Mouse (Mus musculus): Measurements from ENCODE around the gene Med23. TPM values are rescaled to one million over a fixed set of nuclear protein-coding genes. Genes with fewer than 3 reads are reported as not detected.

The Med23 gene
- polyA plus RNA-seq, 1 experiment from 2014 or later = 16.1 TPM

DNA sequence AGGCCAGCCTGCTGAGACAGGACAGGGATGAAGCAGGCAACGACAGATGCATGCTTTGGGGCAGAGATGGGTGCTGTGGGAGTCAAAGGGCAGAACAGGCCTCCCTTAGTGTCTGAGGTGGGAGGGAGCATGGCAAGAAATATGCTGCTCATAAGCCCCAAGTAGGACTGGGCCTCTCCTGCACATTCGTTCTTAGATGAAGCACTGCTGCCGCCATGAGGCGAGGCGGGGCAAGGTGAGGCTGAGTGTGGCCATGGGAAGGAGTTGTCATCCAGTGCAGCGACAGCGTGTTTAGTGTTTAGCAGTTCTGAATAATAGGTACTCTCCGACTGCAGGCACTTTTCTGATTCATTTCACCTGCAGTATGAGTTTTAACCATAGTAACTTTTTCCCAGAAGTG, 26.1 kb downstream of the Med23 start:
- peaks cover 33% of the 10 kb centered on the region for H3K36me3 ChIP-seq
- no peak overlapping the region for H3K4me2 ChIP-seq (replicated peaks)
- ATAC-seq = 0 out of 2 replicates have a peak, but pooled peaks have one; percentile 20
- no peak overlapping the region for H3K9ac ChIP-seq
- no peaks in the 10 kb centered on the region for H3K27me3 ChIP-seq (replicated peaks)
- no peak overlapping the region for H3K4me3 ChIP-seq (replicated peaks)
- 73% methylated on average over 8 of the region's 8 CpGs for WGBS
- H3K4me1 ChIP-seq (replicated peaks) = no peaks in the 10 kb centered on the region
- H3K9me3 ChIP-seq = no peaks in the 10 kb centered on the region
- H3K27ac ChIP-seq = no peak overlapping the region

DNA sequence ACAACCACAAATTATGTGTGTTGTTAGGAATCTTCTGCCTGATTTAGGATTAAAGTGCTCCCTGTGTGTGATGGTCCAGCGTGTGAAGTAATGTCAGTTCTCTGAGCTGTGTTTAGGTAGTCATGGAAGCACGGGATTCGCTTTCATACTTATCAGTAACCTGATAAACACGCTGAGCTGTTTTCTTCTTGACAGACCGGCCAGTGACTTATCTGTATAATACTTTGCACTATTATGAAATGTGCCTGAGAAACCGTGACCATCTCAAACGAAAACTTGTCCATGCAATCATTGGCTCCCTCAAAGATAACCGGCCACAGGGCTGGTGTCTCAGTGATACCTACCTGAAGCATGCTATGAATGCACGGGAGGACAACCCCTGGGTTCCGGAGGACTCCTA, 35.8 kb downstream of the Med23 start:
- H3K9me3 ChIP-seq = no peaks in the 10 kb centered on the region
- H3K27ac ChIP-seq = no peak overlapping the region
- no peak; the same call in 1 of the 2 replicates for ATAC-seq
- H3K27me3 ChIP-seq (replicated peaks) = no peaks in the 10 kb centered on the region
- no peak overlapping the region for H3K4me2 ChIP-seq (replicated peaks)
- H3K4me1 ChIP-seq (replicated peaks) = no peaks in the 10 kb centered on the region
- H3K4me3 ChIP-seq (replicated peaks) = no peak overlapping the region
- no peak overlapping the region for H3K9ac ChIP-seq
- 82% methylated on average over 10 of the region's 10 CpGs for WGBS
- peaks cover 42% of the 10 kb centered on the region for H3K36me3 ChIP-seq

DNA sequence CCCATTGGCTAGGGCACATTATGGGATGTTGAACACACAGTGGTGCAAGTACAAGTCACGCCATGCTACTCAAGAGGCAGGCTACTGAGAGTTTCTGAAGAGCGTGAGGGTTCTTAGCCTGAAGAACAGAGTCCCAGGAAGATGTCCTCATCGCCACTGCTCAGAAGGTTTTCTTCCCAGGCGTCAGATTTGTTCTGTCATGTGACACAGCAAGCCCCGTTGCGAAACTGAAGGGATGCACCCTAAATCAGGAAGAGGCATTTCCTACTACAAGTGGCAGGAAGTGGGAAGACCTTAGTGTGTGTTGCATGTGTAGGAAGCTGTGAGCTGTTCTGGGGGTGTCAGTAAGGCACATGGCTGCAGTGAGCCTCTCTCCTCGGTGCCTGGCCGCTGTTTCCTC, 41.4 kb downstream of the Med23 start:
- H3K27ac ChIP-seq = no peak overlapping the region
- H3K4me1 ChIP-seq (replicated peaks) = no peaks in the 10 kb centered on the region
- WGBS = 83% methylated on average over 8 of the region's 8 CpGs
- H3K9ac ChIP-seq = no peak overlapping the region
- ATAC-seq = no peak
- H3K27me3 ChIP-seq (replicated peaks) = no peaks in the 10 kb centered on the region
- peaks cover 35% of the 10 kb centered on the region for H3K36me3 ChIP-seq
- H3K9me3 ChIP-seq = no peaks in the 10 kb centered on the region
- H3K4me2 ChIP-seq (replicated peaks) = no peak overlapping the region
- H3K4me3 ChIP-seq (replicated peaks) = no peak overlapping the region

DNA sequence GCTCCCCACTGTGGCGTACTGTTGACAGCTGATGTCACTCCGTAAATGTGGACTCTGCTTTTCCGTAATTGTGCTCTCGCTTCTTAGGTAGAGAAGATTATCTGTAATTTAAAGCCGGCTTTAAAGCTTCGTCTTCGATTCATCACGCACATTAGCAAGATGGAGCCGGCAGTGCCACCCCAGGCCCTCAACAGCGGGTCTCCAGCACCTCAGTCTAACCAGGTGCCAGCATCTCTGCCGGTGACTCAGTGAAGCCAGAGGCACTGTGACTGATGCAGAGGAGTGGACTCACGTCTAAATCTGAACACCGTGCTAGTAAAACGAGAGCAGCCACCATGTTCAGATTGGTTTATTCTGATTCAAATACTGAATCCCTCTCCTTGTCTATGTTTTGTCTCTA, 42.8 kb downstream of the Med23 start:
- Histone ChIP-seq H3K9me3 (no peaks in the 10 kb centered on the region), H3K4me1 (replicated peaks) (no peaks in the 10 kb centered on the region), H3K27ac (no peak overlapping the region), H3K36me3 (peaks cover 29% of the 10 kb centered on the region), H3K4me2 (replicated peaks) (no peak overlapping the region), H3K9ac (no peak overlapping the region), H3K4me3 (replicated peaks) (no peak overlapping the region), H3K27me3 (replicated peaks) (no peaks in the 10 kb centered on the region)
- WGBS = 94% methylated on average over 14 of the region's 14 CpGs
- ATAC-seq = no peak

DNA sequence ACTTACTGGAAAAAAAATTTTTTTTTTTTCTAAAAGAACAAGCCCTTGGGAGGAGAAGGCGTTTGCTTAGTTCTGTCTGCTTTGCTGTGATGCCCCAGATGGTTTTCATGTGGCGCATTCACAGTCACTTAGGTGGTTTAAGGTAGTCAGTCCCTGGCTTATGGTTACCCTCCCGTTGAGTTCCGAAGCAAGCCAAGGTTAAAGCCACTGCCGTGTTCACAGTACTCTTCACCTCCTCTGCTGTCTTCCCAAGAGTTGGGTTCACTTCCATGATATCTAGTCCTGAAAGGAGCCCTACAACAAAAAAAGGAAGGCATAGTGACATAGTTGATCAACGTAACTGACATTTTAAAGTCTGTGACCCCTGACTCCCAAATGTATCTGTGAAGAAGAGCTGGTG, 45.7 kb downstream of the Med23 start:
- Histone ChIP-seq H3K27me3 (replicated peaks) (no peaks in the 10 kb centered on the region), H3K36me3 (peaks cover 7% of the 10 kb centered on the region), H3K9ac (no peak overlapping the region), H3K9me3 (no peaks in the 10 kb centered on the region), H3K4me3 (replicated peaks) (no peak overlapping the region), H3K4me2 (replicated peaks) (no peak overlapping the region), H3K4me1 (replicated peaks) (no peaks in the 10 kb centered on the region), H3K27ac (no peak overlapping the region)
- no peak for ATAC-seq
- WGBS = 90% methylated on average over 6 of the region's 6 CpGs

DNA sequence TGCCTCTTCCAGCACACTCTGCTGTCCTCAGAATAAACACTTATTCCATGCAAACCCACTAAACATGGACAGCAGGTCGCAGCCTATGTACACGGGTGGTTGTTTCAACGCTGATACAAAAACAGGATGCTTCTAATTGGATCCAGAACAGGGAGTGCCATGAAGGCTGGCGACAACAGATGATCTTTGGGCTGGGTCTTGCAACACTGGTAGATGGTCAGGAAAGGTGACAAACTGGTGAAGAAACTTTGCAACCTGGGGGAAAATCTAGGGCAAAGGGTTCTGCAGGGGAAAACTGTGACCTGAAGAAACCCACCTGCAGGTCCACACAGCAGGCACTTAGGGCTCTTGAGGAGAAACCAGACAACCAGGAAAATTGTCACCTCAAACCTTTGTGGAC, 53.2 kb downstream of the Med23 start:
- no peak overlapping the region for H3K4me2 ChIP-seq (replicated peaks)
- no peaks in the 10 kb centered on the region for H3K27me3 ChIP-seq (replicated peaks)
- no peaks in the 10 kb centered on the region for H3K9me3 ChIP-seq
- H3K27ac ChIP-seq = no peak overlapping the region
- no peak overlapping the region for H3K4me3 ChIP-seq (replicated peaks)
- 70% methylated on average over 4 of the region's 4 CpGs for WGBS
- ATAC-seq = no peak
- no peak overlapping the region for H3K9ac ChIP-seq
- H3K4me1 ChIP-seq (replicated peaks) = peaks cover under 1% of the 10 kb centered on the region; the same call in 1 of the 2 replicates
- no peaks in the 10 kb centered on the region for H3K36me3 ChIP-seq

DNA sequence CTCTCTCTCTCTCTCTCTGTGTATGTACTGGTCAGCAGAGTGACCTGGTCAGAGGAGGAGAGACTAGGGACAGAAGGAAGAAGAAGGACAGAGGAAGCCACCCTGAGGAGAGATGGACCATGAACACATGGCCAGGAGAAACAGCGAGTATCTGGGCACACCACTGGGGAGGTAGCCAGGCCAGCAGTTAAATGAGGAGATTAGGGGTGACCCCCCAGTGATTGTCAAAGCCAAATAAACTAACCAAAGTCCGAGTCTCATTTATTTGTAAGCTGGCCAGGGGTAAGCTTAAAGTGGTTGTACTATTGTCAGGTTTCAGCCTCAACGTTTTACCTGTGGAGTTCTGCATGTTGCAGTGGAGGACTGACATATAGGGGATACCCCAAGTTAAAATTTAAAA, 54.5 kb downstream of the Med23 start:
- Histone ChIP-seq H3K27me3 (replicated peaks) (no peaks in the 10 kb centered on the region), H3K9ac (no peak overlapping the region), H3K4me1 (replicated peaks) (peaks cover 4% of the 10 kb centered on the region; the same call in 1 of the 2 replicates), H3K9me3 (no peaks in the 10 kb centered on the region), H3K27ac (no peak overlapping the region), H3K36me3 (no peaks in the 10 kb centered on the region), H3K4me2 (replicated peaks) (no peak overlapping the region), H3K4me3 (replicated peaks) (no peak overlapping the region)
- 81% methylated on average over 3 of the region's 3 CpGs for WGBS
- no peak for ATAC-seq

DNA sequence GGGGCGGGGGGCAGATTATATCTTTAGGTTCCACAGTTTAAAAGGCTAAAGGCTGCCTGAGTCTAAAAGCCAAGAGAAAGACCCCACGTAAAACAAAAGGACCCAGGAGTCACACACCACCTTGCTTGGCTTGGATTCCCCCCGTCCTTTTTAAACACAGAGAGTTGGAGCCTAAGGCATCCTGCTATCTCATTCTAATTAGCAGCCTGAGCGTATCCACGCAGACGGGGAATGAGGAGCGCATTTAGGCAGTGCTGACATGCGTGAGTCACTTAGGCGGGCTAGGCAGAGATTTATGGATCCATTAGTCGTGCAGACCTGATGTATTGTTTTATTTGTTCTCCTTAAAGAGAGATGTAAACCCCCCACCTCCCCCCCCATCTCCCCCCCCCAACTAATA, 56.6 kb downstream of the Med23 start:
- H3K36me3 ChIP-seq = no peaks in the 10 kb centered on the region
- no peak overlapping the region for H3K27ac ChIP-seq
- no peak for ATAC-seq
- no peak overlapping the region for H3K9ac ChIP-seq
- H3K4me2 ChIP-seq (replicated peaks) = no peak overlapping the region
- H3K27me3 ChIP-seq (replicated peaks) = no peaks in the 10 kb centered on the region
- WGBS = 27% methylated on average over 10 of the region's 10 CpGs
- no peaks in the 10 kb centered on the region for H3K9me3 ChIP-seq
- peaks cover 4% of the 10 kb centered on the region; the same call in 1 of the 2 replicates for H3K4me1 ChIP-seq (replicated peaks)
- no peak overlapping the region for H3K4me3 ChIP-seq (replicated peaks)

DNA sequence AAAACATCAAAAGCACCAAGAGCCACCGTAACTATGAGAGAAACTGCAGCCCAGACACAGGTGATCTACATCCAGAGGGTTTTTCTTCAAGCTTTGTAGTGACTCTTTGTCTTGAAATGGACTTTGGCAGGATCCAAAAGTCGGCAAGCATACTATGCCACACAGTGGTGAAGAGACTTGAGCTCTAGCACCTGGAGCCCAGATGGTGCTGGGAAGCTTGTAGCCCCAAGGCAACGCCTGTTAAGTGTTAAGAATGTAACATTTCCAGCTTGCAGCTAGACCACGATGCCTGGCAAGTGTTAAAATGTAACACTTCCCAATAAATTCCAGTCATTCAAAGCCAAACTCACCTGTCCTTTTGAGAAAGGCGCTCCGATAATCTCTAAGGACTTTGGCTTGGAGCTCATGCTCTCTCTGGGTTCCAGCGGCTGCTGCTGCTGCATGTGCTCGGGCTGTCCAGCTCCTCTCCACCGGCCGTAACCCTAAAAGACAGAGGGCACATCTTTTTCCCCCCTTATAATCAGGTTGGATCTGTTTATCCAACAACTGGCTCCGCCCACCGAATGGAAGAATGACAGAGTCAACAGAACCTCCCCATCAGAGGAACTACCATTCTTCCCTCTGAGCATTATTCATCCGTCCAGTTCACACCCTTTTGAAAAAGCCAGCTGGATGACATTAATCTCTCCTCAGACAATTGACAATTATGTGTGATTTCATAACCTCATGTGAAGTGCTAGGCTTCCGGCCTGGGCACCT, 57.4 kb downstream of the Med23 start, which contains the start of gene Arg1:
Arg1 (minus strand) TSS at position 523 of the 759 bp plus-strand sequence.
- WGBS = 19% methylated on average over 14 of the region's 14 CpGs
- H3K9me3 ChIP-seq = no peaks in the 10 kb centered on the region
- H3K36me3 ChIP-seq = no peaks in the 10 kb centered on the region
- H3K27me3 ChIP-seq (replicated peaks) = no peaks in the 10 kb centered on the region
- peak within 1 kb of the TSS; percentile 48 for H3K4me2 ChIP-seq (replicated peaks)
- H3K27ac ChIP-seq = 0 out of 2 replicates have a peak within 1 kb of the TSS, but pooled peaks have one; percentile 17
- ATAC-seq = peak; percentile 78
- peaks cover 4% of the 10 kb centered on the region; the same call in 1 of the 2 replicates for H3K4me1 ChIP-seq (replicated peaks)
- H3K9ac ChIP-seq = no peak within 1 kb of the TSS
- no peak within 1 kb of the TSS for H3K4me3 ChIP-seq (replicated peaks)

DNA sequence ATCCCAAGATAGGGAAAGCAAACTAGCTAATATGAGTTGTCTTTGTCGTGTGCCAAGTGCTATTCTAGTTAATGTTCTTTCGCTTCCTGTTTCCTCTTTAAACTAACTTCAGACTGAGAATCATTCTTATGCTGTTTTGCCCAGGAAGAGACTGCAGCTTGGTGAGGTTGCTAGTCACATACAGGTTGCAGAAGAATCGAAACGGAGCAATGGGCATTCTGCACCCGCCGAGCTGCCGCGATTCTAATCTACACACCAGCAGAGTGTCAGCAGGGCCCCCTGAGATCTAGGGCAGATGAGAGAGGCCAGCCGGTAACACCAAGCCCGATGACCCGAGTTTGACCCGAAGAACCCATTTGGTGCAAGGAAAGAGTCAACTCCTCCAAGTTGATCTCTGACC, 58.3 kb downstream of the Med23 start:
- WGBS = 4% methylated on average over 12 of the region's 12 CpGs
- peak; percentile 18; the same call in 1 of the 2 replicates for ATAC-seq
- Histone ChIP-seq H3K4me1 (replicated peaks) (peaks cover 4% of the 10 kb centered on the region; the same call in 1 of the 2 replicates), H3K4me3 (replicated peaks) (no peak overlapping the region), H3K27ac (0 out of 2 replicates have a peak overlapping the region, but pooled peaks have one; percentile 17), H3K36me3 (no peaks in the 10 kb centered on the region), H3K9ac (no peak overlapping the region), H3K27me3 (replicated peaks) (no peaks in the 10 kb centered on the region), H3K9me3 (no peaks in the 10 kb centered on the region), H3K4me2 (replicated peaks) (peak overlapping the region; percentile 48)

DNA sequence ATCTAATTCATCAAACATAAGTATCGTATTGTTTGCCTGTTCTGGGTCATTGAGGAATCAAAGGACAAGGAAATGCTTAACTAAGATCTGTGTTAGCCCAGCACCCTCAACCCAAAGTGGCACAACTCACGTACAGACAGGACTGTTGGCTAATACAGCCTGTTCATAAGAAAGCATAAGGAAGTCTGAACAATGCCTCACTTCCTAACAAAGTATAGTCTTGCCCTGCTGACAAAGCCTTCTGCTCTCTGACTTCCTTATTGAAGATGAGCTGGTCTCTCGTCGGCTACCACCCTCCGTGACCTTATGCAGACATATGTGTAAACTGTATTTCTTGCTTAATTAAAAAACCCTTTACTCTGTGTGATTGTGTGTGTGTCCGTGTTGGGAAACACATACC, 60.4 kb downstream of the Med23 start:
- Histone ChIP-seq H3K9me3 (no peaks in the 10 kb centered on the region), H3K4me3 (replicated peaks) (no peak overlapping the region), H3K4me2 (replicated peaks) (no peak overlapping the region), H3K9ac (no peak overlapping the region), H3K36me3 (no peaks in the 10 kb centered on the region), H3K4me1 (replicated peaks) (peaks cover 4% of the 10 kb centered on the region; the same call in 1 of the 2 replicates), H3K27ac (no peak overlapping the region), H3K27me3 (replicated peaks) (no peaks in the 10 kb centered on the region)
- ATAC-seq = no peak
- 70% methylated on average over 6 of the region's 6 CpGs for WGBS

DNA sequence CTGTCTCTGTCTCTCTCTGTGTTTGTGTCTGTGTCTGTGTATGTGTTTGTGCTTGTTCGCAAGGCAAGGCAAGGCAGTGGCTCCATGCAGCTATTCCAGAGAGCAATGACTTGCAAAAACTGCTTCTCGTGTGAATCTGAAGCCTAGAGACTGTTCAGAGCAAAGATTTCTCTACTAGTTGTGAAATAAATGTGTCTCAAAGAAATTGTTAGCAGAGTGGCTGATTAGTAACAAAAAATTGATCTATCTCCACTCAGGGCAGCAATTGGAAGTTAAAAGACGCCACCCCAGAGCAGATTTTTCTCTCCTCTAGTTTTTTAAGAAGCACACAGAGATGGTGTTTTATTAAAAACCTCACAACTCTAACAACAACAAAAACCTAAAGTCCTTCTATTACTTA, 78.1 kb downstream of the Med23 start:
- Histone ChIP-seq H3K36me3 (no peaks in the 10 kb centered on the region), H3K4me3 (replicated peaks) (no peak overlapping the region), H3K27me3 (replicated peaks) (no peaks in the 10 kb centered on the region), H3K4me2 (replicated peaks) (no peak overlapping the region), H3K9me3 (no peaks in the 10 kb centered on the region), H3K27ac (no peak overlapping the region), H3K4me1 (replicated peaks) (0 out of 2 replicates have a peak, but pooled peaks cover 2% of the 10 kb centered on the region), H3K9ac (no peak overlapping the region)
- WGBS = 64% methylated on average over 3 of the region's 3 CpGs
- ATAC-seq = no peak

DNA sequence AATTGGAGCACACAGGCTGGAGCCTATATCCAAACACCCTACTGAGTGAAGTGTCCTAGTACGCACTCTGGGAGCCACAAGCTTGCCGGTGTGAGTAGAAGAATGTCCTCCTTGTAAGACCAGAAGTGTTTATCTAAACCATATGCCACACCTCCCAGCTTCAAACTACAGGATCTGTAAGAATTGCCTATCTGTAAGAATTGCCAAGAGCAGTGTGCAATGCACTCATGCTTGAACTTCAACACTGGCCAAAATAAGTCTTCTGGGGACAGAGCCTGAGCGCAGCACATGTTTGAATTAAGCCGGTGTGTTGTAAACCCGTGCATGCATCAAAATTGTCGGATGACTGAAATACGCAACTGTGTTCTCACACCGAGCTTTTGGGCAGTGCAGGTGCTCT, 78.5 kb downstream of the Med23 start:
- Histone ChIP-seq H3K27me3 (replicated peaks) (no peaks in the 10 kb centered on the region), H3K36me3 (no peaks in the 10 kb centered on the region), H3K9ac (no peak overlapping the region), H3K4me2 (replicated peaks) (no peak overlapping the region), H3K27ac (no peak overlapping the region), H3K4me3 (replicated peaks) (no peak overlapping the region), H3K4me1 (replicated peaks) (0 out of 2 replicates have a peak, but pooled peaks cover 2% of the 10 kb centered on the region), H3K9me3 (no peaks in the 10 kb centered on the region)
- WGBS = 39% methylated on average over 8 of the region's 8 CpGs
- no peak for ATAC-seq
